In genomic region chr16:24490751-24491485, GRCm38 (mm10) we compare ENCODE assay signal across 8 mouse cellular contexts.
DNase-seq lines count a peak whose midpoint lies in the region; ATAC-seq and TF ChIP-seq lines count a peak whose summit lies in the region.

No protein-coding gene starts in this region.

- H3K4me2 ChIP-seq in myocyte (ENCODE audit: low read depth): peak overlapping the region; percentile 95

- no peak for ATAC-seq in granulocyte monocyte progenitor cell, adult 5-6 weeks (replicated peaks; ENCODE audit: poor library complexity, severe bottlenecking)

- H3K27me3 ChIP-seq in myocyte (ENCODE audit: control insufficient read depth, insufficient read depth, insufficient read length): no peaks in the 10 kb centered on the region

- H3K4me3 ChIP-seq in myocyte: no peak overlapping the region

- peak; percentile 37 for DNase-seq in adrenal gland, postnatal 14 days
- no peak for DNase-seq in adrenal gland, postnatal 4 days (ENCODE audit: low spot score in 2 of 2)
- DNase-seq in adipocyte (ENCODE audit: low spot score): peak; percentile 90
- DNase-seq in gastrocnemius, postnatal 4 days (ENCODE audit: low spot score in 2 of 2): peak; percentile 26 to 68
- peak; percentile 36 to 60 for DNase-seq in kidney, postnatal 25 days
- no peak for DNase-seq in spleen, postnatal 10 days (ENCODE audit: low spot score in 2 of 2)

- no peaks in the 10 kb centered on the region for H3K36me3 ChIP-seq in myocyte (ENCODE audit: control insufficient read depth, insufficient read depth)

- TF ChIP-seq POLR2A in myocyte (IDR thresholded peaks at IDR 0.05; ENCODE audit: insufficient read length, low read depth): no peak

- no peak overlapping the region for H3ac ChIP-seq in myocyte (ENCODE audit: control insufficient read depth, insufficient read length)

- peaks cover 47% of the 10 kb centered on the region for H3K79me2 ChIP-seq in myocyte (ENCODE audit: control insufficient read depth, insufficient read depth)

TF ChIP-seq in myocyte, 11 proteins besides CTCF, POLR2A, EP300 and RAD21:
- TF ChIP-seq MYOG (IDR thresholded peaks at IDR 0.05; ENCODE audit: control insufficient read depth in 1 of 3, insufficient read depth in 1 of 3, insufficient read length in 2 of 3, low read depth in 2 of 3): peak; percentile 28 to 89 (median 84)
- no peak for TF ChIP-seq MAX (IDR thresholded peaks at IDR 0.05; ENCODE audit: low read depth)
- TF ChIP-seq SRF (IDR thresholded peaks at IDR 0.05; ENCODE audit: control insufficient read depth, insufficient read length, low read depth): no peak
- peak; percentile 41 to 83 (median 74) for TF ChIP-seq MYOD1 (IDR thresholded peaks at IDR 0.05; ENCODE audit: control insufficient read depth in 1 of 3, insufficient read length in 2 of 3, low read depth in 2 of 3)
- TF ChIP-seq TCF12 (IDR thresholded peaks at IDR 0.05; ENCODE audit: insufficient read depth, poor library complexity, severe bottlenecking): peak; percentile 82
- TF ChIP-seq TCF3 (IDR thresholded peaks at IDR 0.05; ENCODE audit: insufficient read length, low read depth): peak; percentile 11

Comparison
In these comparisons a context has a peak if more than half of its experiments do, and no peak if none do; other contexts are left out.
1. DNase-seq: peak in adrenal gland, postnatal 14 days (single experiment), adipocyte (single experiment), gastrocnemius, postnatal 4 days (2 of 2) and kidney, postnatal 25 days (2 of 2); none in adrenal gland, postnatal 4 days (0 of 2) and spleen, postnatal 10 days (0 of 2).